Mouse (Mus musculus) MEL (cell line): ENCODE results near the gene H13. TPM values are rescaled to one million over a fixed set of nuclear protein-coding genes. Genes with fewer than 3 reads are reported as not detected.

ENCODE experiments used
- DNase-seq: peaks from one replicate; pipeline ENCODE4 v3.0.0; 2011; ENCODE audit warnings: low read depth, low spot score
- H3K27ac ChIP-seq: 2 replicates; pipeline ENCODE4 v1.5.1; 2012; ENCODE audit warnings: low read depth, mild to moderate bottlenecking, control low read depth, low read length, moderate library complexity; ENCODE audit not compliant: control insufficient read depth
- H3K27me3 ChIP-seq, 2 experiments: fragments of 150-350 bp in 1 of 2; sonication (generic) in 1 of 2; 2 replicates each; pipeline ENCODE4 v1.6.1; 2012; ENCODE audit warnings: low read length in 2 of 2, mild to moderate bottlenecking in 2 of 2, improper control_type of control experiment in 1 of 2, moderate library complexity in 1 of 2; ENCODE audit not compliant: insufficient read depth in 2 of 2, control insufficient read depth in 1 of 2
- H3K36me3 ChIP-seq, 2 experiments: 2 replicates each; pipeline ENCODE4 v1.6.1; 2012 to 2014; ENCODE audit warnings: low read length in 2 of 2, improper control_type of control experiment in 1 of 2, inconsistent platforms in 1 of 2, mild to moderate bottlenecking in 1 of 2; ENCODE audit not compliant: insufficient read depth in 2 of 2, control insufficient read depth in 1 of 2
- H3K4me1 ChIP-seq, 2 experiments: fragments of 150-350 bp in 1 of 2; sonication (generic) in 1 of 2; 2 replicates each; pipeline ENCODE4 v1.6.1; 2012; ENCODE audit warnings: low read length in 2 of 2, improper control_type of control experiment in 1 of 2, mild to moderate bottlenecking in 1 of 2; ENCODE audit not compliant: insufficient read depth in 2 of 2, control insufficient read depth in 1 of 2
- H3K4me3 ChIP-seq, 2 experiments: fragments of 150-350 bp in 1 of 2; sonication (generic) in 1 of 2; 2 replicates each; pipeline ENCODE4 v1.5.1; 2012; ENCODE audit warnings: low read depth in 2 of 2, low read length in 2 of 2, mild to moderate bottlenecking in 2 of 2, moderate library complexity in 2 of 2, control low read depth in 1 of 2, improper control_type of control experiment in 1 of 2; ENCODE audit not compliant: control insufficient read depth in 1 of 2, insufficient read depth in 1 of 2
- H3K79me2 ChIP-seq: 2 replicates; pipeline ENCODE4 v1.6.1; 2012; ENCODE audit warnings: mild to moderate bottlenecking, low read length, moderate library complexity; ENCODE audit not compliant: control insufficient read depth, poor library complexity, insufficient read depth
- H3K9ac ChIP-seq: 2 replicates; pipeline ENCODE4 v1.6.1; 2012; ENCODE audit warnings: low read depth, mild to moderate bottlenecking, control low read depth, low read length, moderate library complexity; ENCODE audit not compliant: control insufficient read depth, poor library complexity, severe bottlenecking
- H3K9me3 ChIP-seq: fragments of 150-350 bp; sonication (generic); replicated peaks from 2 replicates; pipeline ENCODE4 v1.6.1; 2012; ENCODE audit warnings: mild to moderate bottlenecking, low read length, improper control_type of control experiment, moderate library complexity; ENCODE audit not compliant: insufficient read depth
- CHD1 ChIP-seq: IDR thresholded peaks from 2 replicates; pipeline ENCODE4 v1.6.1; 2012; ENCODE audit warnings: low read depth, mild to moderate bottlenecking, inconsistent platforms, low read length, improper control_type of control experiment
- CTCF ChIP-seq, 3 experiments: IDR thresholded peaks in 2 of 3; conservative IDR thresholded peaks in 1 of 3; 2 replicates each; pipeline ENCODE4 v1.5.1; 2011 to 2012; ENCODE audit warnings: low read length in 3 of 3, low read depth in 2 of 3, mild to moderate bottlenecking in 2 of 3, improper control_type of control experiment in 1 of 3, inconsistent platforms in 1 of 3, mixed read lengths in 1 of 3, moderate library complexity in 1 of 3; ENCODE audit not compliant: control insufficient read depth in 1 of 3, insufficient read depth in 1 of 3, poor library complexity in 1 of 3, severe bottlenecking in 1 of 3
- E2F4 ChIP-seq: IDR thresholded peaks from 2 replicates; pipeline ENCODE4 v1.6.1; 2011; ENCODE audit warnings: low read depth, low read length, improper control_type of control experiment, borderline replicate concordance
- ELF1 ChIP-seq: IDR thresholded peaks from 2 replicates; pipeline ENCODE4 v1.6.1; 2014; ENCODE audit warnings: low read depth, mild to moderate bottlenecking, inconsistent platforms, low read length, improper control_type of control experiment, moderate library complexity
- EP300 ChIP-seq, 2 experiments: IDR thresholded peaks; 2 replicates each; pipeline ENCODE4 v1.6.1; 2011; ENCODE audit warnings: improper control_type of control experiment in 2 of 2, low read length in 2 of 2, low read depth in 1 of 2, mild to moderate bottlenecking in 1 of 2
- ETS1 ChIP-seq: IDR thresholded peaks from 2 replicates; pipeline ENCODE4 v1.6.1; 2012; ENCODE audit warnings: low read depth, mild to moderate bottlenecking, inconsistent platforms, low read length, improper control_type of control experiment, moderate library complexity
- GABPA ChIP-seq: IDR thresholded peaks from 2 replicates; pipeline ENCODE4 v1.6.1; 2012; ENCODE audit warnings: low read depth, mild to moderate bottlenecking, inconsistent platforms, low read length, improper control_type of control experiment, moderate library complexity
- GATA1 ChIP-seq: IDR thresholded peaks from 2 replicates; pipeline ENCODE4 v1.6.1; 2011; ENCODE audit warnings: low read depth, low read length, improper control_type of control experiment
- HCFC1 ChIP-seq: IDR thresholded peaks from 2 replicates; pipeline ENCODE4 v1.6.1; 2012; ENCODE audit warnings: low read depth, mild to moderate bottlenecking, inconsistent platforms, low read length, improper control_type of control experiment, moderate library complexity
- JUND ChIP-seq: IDR thresholded peaks from 2 replicates; pipeline ENCODE4 v1.6.1; 2011; ENCODE audit warnings: low read depth, mild to moderate bottlenecking, improper control_type of control experiment, low read length
- MAFK ChIP-seq: IDR thresholded peaks from 2 replicates; pipeline ENCODE4 v1.6.1; 2011; ENCODE audit warnings: low read depth, mild to moderate bottlenecking, low read length, improper control_type of control experiment, borderline replicate concordance
- MAX ChIP-seq: IDR thresholded peaks from 2 replicates; pipeline ENCODE4 v1.6.1; 2011; ENCODE audit warnings: low read length, improper control_type of control experiment
- MAZ ChIP-seq: IDR thresholded peaks from 2 replicates; pipeline ENCODE4 v1.6.1; 2012; ENCODE audit warnings: low read depth, mild to moderate bottlenecking, inconsistent platforms, low read length, improper control_type of control experiment
- MYB ChIP-seq: IDR thresholded peaks from 2 replicates; pipeline ENCODE4 v1.6.1; 2011; ENCODE audit warnings: mild to moderate bottlenecking, low read depth, low read length, improper control_type of control experiment
- MYC ChIP-seq: IDR thresholded peaks from 2 replicates; pipeline ENCODE4 v1.6.1; 2011; ENCODE audit warnings: low read depth, mild to moderate bottlenecking, low read length, improper control_type of control experiment, moderate library complexity
- NELFE ChIP-seq: IDR thresholded peaks from 2 replicates; pipeline ENCODE4 v1.6.1; 2011; ENCODE audit warnings: low read depth, low read length, improper control_type of control experiment
- NRF1 ChIP-seq: IDR thresholded peaks from 2 replicates; pipeline ENCODE4 v1.6.1; 2014; ENCODE audit warnings: low read depth, mild to moderate bottlenecking, inconsistent platforms, low read length, improper control_type of control experiment, moderate library complexity; ENCODE audit not compliant: poor library complexity, insufficient read depth, severe bottlenecking
- POLR2AphosphoS2 ChIP-seq: IDR thresholded peaks from 2 replicates; pipeline ENCODE4 v1.6.1; 2011; ENCODE audit warnings: low read length, improper control_type of control experiment
- POLR2AphosphoS5 ChIP-seq: IDR thresholded peaks from 2 replicates; pipeline ENCODE4 v1.6.1; 2012; ENCODE audit warnings: low read depth, borderline replicate concordance, mild to moderate bottlenecking, inconsistent platforms, low read length, moderate library complexity, mixed read lengths
- RAD21 ChIP-seq: IDR thresholded peaks from 2 replicates; pipeline ENCODE4 v1.6.1; 2011; ENCODE audit warnings: mild to moderate bottlenecking, low read depth, low read length, improper control_type of control experiment
- RCOR1 ChIP-seq: IDR thresholded peaks from 2 replicates; pipeline ENCODE4 v1.6.1; 2012; ENCODE audit warnings: low read depth, mild to moderate bottlenecking, inconsistent platforms, low read length, improper control_type of control experiment
- SMC3 ChIP-seq: IDR thresholded peaks from 2 replicates; pipeline ENCODE4 v1.6.1; 2011; ENCODE audit warnings: low read depth, low read length, improper control_type of control experiment
- TBP ChIP-seq: IDR thresholded peaks from 2 replicates; pipeline ENCODE4 v1.8.0; 2011; ENCODE audit warnings: low read depth, low read length, improper control_type of control experiment
- TCF12 ChIP-seq: IDR thresholded peaks from 2 replicates; pipeline ENCODE4 v1.6.1; 2014; ENCODE audit warnings: low read depth, mild to moderate bottlenecking, inconsistent platforms, low read length, improper control_type of control experiment, moderate library complexity
- UBTF ChIP-seq: IDR thresholded peaks from 2 replicates; pipeline ENCODE4 v1.6.1; 2012; ENCODE audit warnings: low read depth, mild to moderate bottlenecking, inconsistent platforms, low read length, improper control_type of control experiment, moderate library complexity, borderline replicate concordance; ENCODE audit not compliant: insufficient read depth
- USF1 ChIP-seq: IDR thresholded peaks from 2 replicates; pipeline ENCODE4 v1.6.1; 2014; ENCODE audit warnings: low read depth, mild to moderate bottlenecking, inconsistent platforms, low read length, improper control_type of control experiment, moderate library complexity
- USF2 ChIP-seq, 2 experiments: IDR thresholded peaks; 2 replicates each; pipeline ENCODE4 v1.6.1; 2011 to 2012; ENCODE audit warnings: improper control_type of control experiment in 2 of 2, low read length in 2 of 2, borderline replicate concordance in 1 of 2, inconsistent platforms in 1 of 2, low read depth in 1 of 2, mild to moderate bottlenecking in 1 of 2; ENCODE audit not compliant: insufficient read depth in 1 of 2
- ZC3H11A ChIP-seq: IDR thresholded peaks from 2 replicates; pipeline ENCODE4 v1.6.1; 2012; ENCODE audit warnings: low read depth, mild to moderate bottlenecking, inconsistent platforms, low read length, improper control_type of control experiment
- ZKSCAN1 ChIP-seq: IDR thresholded peaks from 2 replicates; pipeline ENCODE4 v1.6.1; 2012; ENCODE audit warnings: low read depth, mild to moderate bottlenecking, inconsistent platforms, low read length, improper control_type of control experiment, moderate library complexity
- ZMIZ1 ChIP-seq: IDR thresholded peaks from 2 replicates; pipeline ENCODE4 v1.6.1; 2012; ENCODE audit warnings: low read depth, mild to moderate bottlenecking, inconsistent platforms, low read length, improper control_type of control experiment, moderate library complexity
- ZNF384 ChIP-seq: IDR thresholded peaks from 2 replicates; pipeline ENCODE4 v1.6.1; 2012; ENCODE audit warnings: low read depth, mild to moderate bottlenecking, inconsistent platforms, low read length, improper control_type of control experiment
- polyA plus RNA-seq, 2 experiments: library from polyadenylated mRNA; stranded (reverse) in 1 of 2; unstranded in 1 of 2; fragments of >175 nt in 1 of 2; fragments of >200 nt in 1 of 2; gene quantifications; 2 replicates each; pipeline versions ENCODE4 v1.2.1 to v1.2.4; 2012; ENCODE audit warnings: low replicate concordance in 2 of 2, low read depth in 1 of 2; ENCODE audit not compliant: insufficient read length in 2 of 2, insufficient read depth in 1 of 2, missing spikeins in 1 of 2
- total RNA-seq: library from RNA; depleted of rRNA; stranded (reverse); fragments of 300-350 nt; gene quantifications from 2 replicates; pipeline ENCODE4 v1.2.3, GENCODE M21; 2012

The H13 gene
- total and polyA plus RNA-seq, 3 experiments: 82.7 to 421 (median 139) TPM

GRCm38 (mm10) chr2:152675252-152675791, 6.1 kb downstream of the H13 start:
- Histone ChIP-seq H3K4me1 (peaks cover 5 to 16% of the 10 kb centered on the region in 2 experiments), H3K9ac (no peak overlapping the region), H3K27me3 (no peaks in the 10 kb centered on the region), H3K36me3 (peaks cover 9 to 15% of the 10 kb centered on the region in 2 experiments), H3K27ac (no peak overlapping the region), H3K79me2 (peaks cover 25% of the 10 kb centered on the region), H3K4me3 (no peak overlapping the region), H3K9me3 (no peaks in the 10 kb centered on the region)
- no peak for DNase-seq
- TF ChIP-seq ZC3H11A (no peak), ZNF384 (no peak)

DNA sequence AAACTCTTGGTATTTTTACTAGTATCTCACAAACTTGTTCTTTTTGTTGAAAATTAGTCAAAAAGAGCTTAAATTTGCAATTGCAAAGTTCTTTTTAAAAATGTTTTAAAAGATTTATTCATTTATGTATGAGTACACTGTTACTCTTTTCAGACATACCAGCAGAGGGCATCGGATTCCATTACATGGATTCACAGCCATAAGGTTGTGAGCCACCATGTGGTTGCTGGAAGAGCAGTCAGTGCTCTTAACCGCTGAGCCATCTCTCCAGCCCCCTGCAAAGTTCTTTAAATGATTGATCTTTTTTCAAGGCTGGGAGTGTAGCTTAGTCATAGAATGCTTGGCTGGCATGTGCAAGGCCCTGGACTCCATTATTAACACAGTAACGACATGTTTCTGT, 9.0 kb downstream of the H13 start:
- Histone ChIP-seq H3K36me3 (peaks cover 0 to 21% of the 10 kb centered on the region in 2 experiments; a peak in 2 of 4 replicates), H3K79me2 (peaks cover under 1% of the 10 kb centered on the region; the same call in 1 of the 2 replicates), H3K27me3 (no peaks in the 10 kb centered on the region), H3K4me3 (no peak overlapping the region), H3K27ac (no peak overlapping the region), H3K9me3 (no peaks in the 10 kb centered on the region), H3K4me1 (no peaks in the 10 kb centered on the region), H3K9ac (no peak overlapping the region)
- DNase-seq: peak; percentile 74
- TF ChIP-seq ZC3H11A (peak; percentile 53), TCF12 (no peak), HCFC1 (0 out of 2 replicates have a peak, but pooled peaks have one; percentile 26), ELF1 (no peak), NRF1 (no peak), CTCF (IDR thresholded peaks at IDR 0.05 in 2 of 3, conservative IDR thresholded peaks at IDR 0.05 in 1 of 3; ENCODE audit: control insufficient read depth in 1 of 3, insufficient read depth in 1 of 3, low read depth in 2 of 3, low read length in 3 of 3, poor library complexity in 1 of 3, severe bottlenecking in 1 of 3) (peak; percentile 46 to 88 (median 58)), GABPA (no peak), USF1 (no peak), MYC (peak; percentile 82), MAZ (no peak), JUND (no peak), TBP (no peak), POLR2AphosphoS2 (no peak), NELFE (no peak), UBTF (no peak), RAD21 (peak; percentile 64), MAX (peak; percentile 30; the same call in 1 of the 2 replicates), ZMIZ1 (no peak), CHD1 (no peak), E2F4 (no peak), EP300 (IDR thresholded peaks at IDR 0.05; ENCODE audit: low read depth in 1 of 2, low read length in 2 of 2) (no peak), USF2 (IDR thresholded peaks at IDR 0.05; ENCODE audit: borderline replicate concordance in 1 of 2, insufficient read depth in 1 of 2, low read depth in 1 of 2, low read length in 2 of 2) (no peak), MAFK (no peak), POLR2AphosphoS5 (no peak), ETS1 (no peak), MYB (no peak), SMC3 (peak; percentile 69), ZKSCAN1 (no peak), GATA1 (no peak), RCOR1 (no peak)
